Mouse (Mus musculus): ENCODE measurements around the gene A630095N17Rik.

DNA sequence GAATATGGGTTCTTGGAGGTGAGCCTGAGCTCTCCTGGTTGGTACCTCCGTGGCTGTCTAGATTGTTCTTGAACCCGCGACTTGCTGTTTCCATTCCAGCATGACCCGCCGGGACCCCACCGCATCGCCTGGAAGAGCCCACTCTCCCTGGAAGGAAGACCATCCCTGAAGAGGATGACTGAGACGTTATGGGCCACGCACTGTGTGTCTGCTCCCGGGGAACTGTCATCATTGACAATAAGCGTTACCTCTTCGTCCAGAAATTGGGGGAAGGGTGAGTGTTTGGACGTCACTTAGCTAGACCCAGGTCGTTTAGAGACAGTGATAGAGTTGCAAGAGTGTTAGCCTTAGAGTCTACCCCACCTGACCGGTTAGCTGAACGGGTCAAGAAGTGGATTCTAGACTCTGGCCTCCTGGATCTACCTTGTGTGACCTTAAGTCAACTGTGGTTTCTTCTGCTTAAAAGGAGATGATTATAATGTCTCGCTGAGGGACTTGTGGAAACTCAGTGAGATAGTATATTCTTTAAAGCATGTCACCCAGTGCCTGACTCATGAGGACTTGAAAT, 20.7 kb downstream of the A630095N17Rik start:
- TF ChIP-seq CTCF (conservative IDR thresholded peaks at IDR 0.05; ENCODE audit: low read length): no peak
- no peak for TF ChIP-seq POU5F1 (IDR thresholded peaks at IDR 0.05; ENCODE audit: borderline replicate concordance, low read length)
- no peak for TF ChIP-seq NANOG (IDR thresholded peaks at IDR 0.05; ENCODE audit: borderline replicate concordance, low read length)
